Mouse (Mus musculus) cerebellum, adult 8-10 months (tissue): ENCODE measurements around the gene Hand1.
"Not testable (repeated sequence)": the region's sequence is repeated elsewhere in the genome, so short reads cannot be mapped to it uniquely, and the experiment has no call there.

Source experiments
- DNase-seq: peaks from one replicate; pipeline ENCODE4 v3.0.0; 2022

Hand1 gene

DNA sequence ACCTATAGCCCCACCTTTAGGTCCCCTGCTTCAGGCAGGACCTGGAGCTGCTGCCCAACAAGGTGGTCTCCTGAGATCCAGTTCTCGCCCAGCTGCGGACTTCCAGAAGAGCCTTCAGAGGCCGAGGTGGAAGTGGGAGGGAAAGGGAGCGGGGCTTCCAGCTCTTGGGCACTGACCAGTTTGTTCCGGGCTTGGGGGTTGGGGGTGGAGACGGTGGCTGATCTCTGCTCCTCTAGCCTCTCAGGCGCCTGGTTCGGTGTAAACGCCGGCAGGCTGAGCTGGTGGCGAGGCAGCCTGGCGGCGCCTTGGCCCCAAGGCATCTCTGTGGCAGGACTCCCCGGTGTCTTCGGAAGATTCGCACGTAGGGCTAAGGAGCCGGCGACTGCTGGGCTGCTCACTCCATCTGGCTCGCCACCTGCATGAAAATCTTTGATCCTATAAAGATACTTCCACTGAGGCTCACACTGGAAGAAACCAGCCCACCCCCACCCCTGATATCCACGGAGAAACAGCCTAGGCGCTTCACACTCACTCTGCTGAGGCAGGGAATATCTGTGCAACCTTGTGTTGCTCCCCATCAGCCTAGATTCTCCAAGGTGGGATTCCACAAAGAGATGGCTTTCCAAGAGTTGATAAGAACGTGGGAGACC lies at the start of gene Hand1:
Hand1 (minus strand) TSS at position 267 of the 650 bp plus-strand sequence.
- DNase-seq = no peak

DNA sequence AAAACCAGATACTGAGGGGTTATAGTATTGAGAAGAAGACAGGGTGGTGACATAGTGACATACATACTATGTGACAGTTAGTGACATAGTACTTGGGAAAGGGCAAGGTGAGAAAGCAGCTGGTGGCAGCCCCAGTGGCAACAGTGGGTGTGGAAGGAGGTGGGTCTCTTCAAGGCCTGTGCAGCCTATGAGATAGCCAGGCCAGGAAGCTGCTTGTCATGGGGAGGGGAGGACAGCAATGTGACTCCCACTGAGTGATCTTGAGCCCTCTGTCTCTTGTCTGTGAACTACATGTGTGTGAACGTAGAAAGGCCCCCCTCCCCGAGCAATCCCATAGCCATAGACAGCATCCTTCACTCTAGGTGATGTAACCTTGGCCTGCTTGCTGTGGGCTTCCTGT lies 43.5 kb upstream of the Hand1 start:
- DNase-seq = no peak

DNA sequence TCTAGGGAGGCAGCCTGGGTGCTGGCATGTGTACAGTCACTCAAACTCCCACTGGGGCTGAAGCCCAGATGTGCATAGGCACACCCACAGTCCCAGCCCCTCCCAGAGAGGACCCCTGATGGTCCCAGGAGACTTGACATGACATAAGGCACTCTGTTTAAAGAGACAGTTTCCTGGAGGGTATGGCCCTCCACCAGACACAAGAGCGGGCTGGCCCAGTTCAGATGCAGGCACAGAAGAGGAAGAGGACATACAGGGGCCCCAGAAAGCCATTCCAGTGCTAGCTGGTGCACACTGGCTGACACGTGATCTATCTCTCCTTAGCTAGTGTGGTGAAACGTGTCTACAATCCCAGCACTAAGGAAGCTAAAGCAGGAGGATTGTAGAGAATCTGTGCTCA lies 40.4 kb upstream of the Hand1 start:
- DNase-seq = no peak

DNA sequence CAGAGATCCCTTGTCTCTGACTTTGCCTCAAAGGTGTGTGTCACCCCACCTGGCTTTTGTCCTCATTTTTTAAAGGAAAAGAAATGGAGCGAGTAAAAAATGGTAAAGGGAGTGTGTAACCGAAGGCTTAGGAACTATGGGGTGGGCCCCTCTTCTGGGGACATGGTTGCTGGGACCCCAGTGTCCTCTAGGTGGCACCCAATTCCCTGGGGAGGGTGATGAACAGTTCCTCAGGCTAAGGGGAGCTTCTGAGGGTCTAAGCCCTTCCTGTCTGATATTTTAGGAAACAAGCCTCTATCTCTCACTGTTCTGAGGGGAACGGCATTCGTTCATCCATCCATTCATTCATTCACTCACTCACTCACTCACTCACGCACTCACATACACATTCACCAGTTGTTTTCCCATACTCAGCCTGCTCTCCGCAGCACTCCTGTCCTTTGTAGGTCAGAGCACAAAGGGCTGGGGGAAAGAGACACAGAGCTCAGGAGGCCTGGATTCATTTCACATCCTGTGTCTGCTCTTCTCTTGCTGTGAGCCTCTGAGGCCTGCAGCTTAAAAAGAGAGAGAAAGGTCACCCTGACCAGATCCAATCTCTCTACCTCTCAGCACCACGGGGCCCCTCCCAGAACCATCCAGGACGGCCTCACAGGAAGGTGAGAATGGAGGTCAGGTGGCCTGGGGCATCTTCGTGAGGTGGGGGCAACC lies 36.3 kb upstream of the Hand1 start:
- no peak for DNase-seq

DNA sequence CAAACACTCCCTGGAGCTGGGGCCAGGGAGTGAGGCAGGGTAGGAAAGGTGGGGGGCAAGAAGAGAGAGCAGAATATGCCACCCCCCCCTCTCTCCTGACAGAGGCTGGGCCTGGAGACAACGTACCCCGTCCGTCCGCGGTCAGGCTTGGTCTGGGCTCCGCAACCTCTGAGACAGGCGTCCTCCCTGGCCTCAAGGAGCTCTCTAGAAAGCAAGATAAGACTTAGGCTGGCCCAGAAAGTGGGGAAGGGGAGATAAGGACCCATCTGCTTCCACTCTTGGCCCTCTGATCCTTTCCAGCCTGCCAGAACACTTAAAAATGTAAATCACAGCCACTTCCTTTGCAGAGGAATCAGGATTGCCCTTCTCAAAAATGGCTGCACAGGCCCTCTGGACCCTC lies 33.8 kb upstream of the Hand1 start:
- DNase-seq = no peak

DNA sequence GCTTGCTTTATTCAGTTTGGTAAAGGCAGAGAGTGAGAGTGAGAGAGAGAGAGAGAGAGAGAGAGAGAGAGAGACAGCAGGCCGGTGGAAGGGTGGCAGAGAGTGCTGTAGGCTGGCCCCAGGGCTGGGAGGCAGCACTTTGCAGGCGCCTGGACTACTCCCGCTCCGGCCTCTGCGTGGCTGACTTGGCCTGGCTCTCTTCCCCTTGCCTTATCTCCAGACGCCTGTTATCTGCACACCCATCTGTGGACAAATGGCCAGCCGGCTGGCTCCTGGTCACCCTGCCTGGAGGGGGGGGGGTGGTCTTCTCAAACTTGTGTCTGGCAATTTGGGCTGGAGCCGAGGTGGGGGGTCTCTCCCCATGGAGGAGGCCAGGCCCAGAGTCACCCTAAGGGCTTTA lies 32.0 kb upstream of the Hand1 start:
- DNase-seq = no peak

DNA sequence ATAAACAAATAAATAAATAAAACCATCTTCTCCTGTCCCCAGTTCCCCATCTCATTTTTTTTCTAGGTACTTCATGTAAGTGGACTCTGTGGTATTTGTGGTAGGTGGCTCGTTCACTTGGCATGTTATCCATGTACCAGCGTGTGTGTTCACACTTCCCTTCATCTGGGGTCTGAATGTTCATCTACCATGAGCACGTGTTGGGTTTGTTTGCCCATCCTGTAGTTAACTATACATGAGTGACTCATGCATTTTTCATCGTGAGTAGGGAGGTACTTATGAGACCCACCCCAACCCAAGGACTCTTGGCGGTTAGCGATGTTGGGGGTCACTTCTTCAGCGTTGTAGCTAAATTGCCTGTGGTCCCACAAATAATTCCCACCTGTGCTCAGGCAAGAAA lies 29.5 kb upstream of the Hand1 start:
- no peak for DNase-seq

DNA sequence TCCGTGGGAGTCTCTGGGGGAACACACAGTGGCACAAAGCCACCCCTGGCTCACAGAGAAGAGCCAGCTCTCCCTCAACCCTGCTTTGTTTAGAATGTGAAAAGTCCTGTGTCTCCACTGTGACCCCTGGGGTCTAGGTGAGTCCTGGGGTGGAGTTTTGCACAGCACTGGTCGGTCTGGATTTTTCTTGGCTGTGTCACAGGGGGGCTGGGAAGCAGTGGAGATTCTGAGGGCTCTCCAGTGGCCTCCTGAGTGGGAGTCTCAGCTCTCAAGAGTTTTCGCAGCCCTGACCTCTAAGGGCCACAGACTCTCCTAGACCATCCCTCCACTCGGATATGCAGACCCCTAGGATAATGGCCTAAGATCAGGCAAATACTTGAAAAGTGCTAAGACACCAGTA lies 25.1 kb upstream of the Hand1 start:
- DNase-seq = no peak

DNA sequence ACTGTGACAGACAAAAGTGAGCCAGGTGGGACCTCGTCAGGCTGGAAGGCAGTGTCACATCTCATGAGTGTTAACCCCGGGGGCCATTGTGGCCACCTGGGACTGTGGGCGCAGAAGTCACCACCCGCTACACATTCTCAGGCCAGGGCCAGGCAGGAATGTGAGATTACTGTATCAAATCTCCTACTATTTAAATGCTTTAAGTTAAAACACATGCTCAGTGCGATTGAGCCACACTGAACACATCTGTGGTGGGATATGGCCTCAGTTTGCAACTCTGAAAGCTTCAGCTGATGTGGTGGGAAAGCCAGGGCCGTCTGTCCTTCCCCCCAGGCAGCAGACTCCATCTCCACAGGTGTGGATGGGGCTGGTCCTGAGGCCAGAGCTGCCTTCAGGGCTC lies 21.0 kb upstream of the Hand1 start:
- no peak for DNase-seq

DNA sequence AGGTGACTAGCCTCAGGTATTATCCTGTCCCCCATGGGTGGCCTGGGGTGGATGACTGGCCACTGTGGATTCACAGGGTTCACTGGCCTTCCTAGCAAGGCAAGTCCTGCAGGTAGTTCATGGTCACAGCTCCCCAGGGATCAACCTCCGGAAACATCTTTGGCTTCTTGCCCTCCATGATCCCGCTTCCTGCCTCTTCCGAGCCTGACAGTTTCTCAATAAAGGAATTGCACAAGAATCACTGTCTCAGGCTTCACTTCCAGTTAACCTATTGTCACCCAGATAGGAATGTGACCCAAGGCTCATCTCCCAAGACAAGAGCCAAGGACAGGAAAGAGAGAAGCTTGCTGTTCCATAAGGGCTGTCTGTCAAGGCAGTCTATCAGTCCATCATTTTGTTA lies 18.3 kb upstream of the Hand1 start:
- no peak for DNase-seq

DNA sequence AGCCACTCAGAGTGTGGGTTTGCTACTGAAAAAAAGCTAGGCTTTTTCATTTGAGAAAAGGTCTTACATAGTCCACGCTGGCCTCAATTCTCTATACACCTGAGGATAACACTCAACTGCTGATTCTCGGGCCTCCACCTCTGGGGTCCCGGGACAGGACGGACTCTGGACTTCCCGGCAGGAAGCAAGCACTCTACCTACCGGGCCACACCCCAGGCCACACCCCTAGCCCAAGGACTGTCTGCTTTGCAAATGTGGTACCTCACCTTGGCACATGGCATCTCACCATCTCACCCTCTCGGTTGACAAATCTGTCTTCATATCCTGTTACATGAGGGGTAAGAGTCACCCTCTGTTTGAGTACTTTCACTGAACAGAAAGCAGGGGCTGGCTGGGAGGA lies 17.7 kb upstream of the Hand1 start:
- no peak for DNase-seq

DNA sequence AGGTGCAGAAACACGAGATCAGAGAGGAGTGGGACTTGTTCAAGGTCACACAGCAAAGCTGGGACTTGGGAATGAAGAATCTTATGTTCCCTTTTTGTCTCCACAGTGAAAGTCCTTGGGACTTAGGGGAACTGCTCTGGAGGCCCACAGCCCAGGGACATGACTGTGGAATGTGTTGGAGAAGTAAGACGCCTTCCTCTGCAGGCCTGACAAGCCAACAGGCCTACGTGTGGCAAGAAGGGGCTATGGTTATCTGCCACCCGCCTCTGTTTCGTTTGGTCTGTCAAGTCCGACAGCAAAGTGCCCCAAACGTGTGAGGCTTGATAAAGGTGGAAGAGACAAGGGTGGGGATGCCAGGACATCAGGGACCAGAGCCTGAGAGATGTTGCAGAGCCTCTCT lies 14.8 kb upstream of the Hand1 start:
- DNase-seq = no peak

DNA sequence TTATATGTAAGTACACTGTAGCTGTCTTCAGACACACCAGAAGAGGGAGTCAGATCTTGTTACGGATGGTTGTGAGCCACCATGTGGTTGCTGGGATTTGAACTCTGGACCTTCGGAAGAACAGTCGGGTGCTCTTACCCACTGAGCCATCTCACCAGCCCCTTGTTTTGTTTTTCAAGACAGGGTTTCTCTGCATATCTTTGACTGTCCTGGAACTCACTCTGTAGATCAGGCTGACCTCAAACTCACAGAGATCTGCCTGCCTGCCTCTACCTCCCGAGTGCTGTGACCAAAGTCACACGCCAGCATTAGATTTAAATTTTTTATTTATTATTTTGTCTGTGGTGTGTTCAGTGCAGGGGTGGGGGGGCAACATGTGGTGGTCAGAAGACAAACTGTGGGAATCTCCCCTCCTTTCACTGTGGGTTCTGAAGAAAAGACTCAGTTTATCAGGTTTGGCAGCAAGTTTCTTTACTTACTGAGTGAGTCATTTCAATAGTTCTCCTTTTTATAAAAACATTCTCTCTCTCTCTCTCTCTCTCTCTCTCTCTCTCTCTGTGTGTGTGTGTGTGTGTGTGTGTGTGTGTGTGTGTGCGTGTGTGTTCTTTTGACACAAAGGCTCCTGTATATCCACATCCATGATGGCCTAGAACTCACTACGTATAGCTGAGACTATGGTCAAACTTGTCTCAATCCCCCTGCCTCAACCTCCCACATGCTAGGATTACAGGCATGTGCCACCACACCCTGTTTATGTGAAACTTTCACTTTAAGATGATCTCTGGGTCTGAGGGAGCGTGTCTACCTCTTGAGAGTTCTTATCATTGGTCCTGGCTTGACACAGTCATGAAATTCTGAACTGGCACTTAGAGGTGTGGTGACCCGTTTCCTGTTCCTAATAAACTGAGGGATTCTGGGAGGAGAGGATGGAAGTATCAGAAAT lies 14.1 kb upstream of the Hand1 start:
- DNase-seq = not testable (repeated sequence)

DNA sequence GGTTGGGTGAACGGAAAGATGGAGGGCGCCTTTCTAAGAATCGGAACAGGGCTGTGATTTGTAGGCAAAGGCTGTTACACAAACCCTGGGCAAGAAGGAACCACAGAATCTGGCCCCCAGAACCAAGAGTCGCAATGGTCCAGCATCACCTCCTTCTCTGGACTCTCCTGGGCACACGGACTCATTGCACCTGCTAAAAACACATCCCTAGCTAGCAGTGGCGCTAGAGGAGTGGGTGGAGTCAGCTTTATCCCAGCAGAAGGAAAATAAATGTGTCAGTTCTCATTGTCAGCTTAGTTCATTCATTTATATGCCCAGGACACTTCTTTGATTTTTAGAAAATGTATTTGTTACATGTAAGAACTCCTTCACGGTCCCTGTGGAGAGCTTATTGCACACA lies 8.8 kb upstream of the Hand1 start:
- no peak for DNase-seq

DNA sequence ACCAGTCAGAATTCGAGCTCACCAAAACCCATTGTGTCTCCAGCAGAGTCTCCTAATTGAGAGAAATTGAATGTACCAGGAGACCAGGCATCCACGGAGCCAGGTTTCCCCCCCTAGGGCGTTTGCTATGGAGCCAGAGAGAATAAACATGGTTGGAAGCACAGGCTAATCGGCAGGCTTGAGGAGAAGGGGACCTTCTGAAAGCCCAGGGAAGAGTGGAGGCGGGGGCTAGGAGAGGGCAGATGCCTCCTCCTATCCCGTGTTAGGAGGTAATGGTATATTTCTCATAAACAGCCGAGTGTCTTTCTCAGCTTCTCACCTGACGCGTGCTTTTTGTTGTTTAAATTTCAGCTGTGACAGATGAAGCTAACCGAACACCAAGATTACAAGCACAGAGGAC lies 8.4 kb upstream of the Hand1 start:
- DNase-seq = no peak

DNA sequence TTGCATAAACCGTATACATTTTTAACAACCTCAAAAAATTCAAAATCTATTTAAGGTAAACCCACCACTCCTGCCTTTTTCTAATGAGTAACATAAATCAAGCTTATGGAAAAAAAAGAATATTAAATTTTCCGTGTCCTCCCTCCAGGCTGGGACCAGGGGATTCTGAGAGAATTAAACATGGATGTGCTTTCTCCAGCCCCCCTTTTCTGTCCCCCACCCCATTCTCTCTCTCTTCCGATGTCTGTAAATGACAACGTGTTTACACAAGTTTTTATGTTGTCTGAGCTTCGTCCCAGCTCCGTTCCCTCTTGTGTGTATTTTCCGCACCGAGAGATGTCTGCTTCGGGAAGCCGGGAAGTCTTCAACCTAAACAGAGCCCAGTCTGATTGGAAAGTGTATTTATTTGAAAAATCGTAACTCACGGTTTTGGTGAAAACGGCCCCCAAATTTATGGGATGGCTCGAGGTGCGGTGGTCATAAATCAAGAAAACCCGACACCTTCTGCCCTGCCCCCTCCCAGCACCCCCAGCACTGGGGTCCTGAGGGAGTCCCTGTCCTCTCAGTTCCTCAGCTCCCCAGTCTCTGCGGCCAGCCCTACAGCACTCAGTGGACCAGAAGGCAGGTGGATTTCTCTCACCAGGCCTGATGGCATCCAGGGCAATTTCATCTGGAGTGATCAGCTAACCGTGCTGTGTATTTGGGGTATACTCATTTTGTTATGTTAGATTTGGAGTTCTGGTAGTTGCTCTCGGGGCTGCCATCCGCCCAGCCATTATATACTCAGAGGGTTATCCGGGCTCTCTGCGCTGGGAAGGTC lies 5.5 kb upstream of the Hand1 start:
- DNase-seq = no peak

DNA sequence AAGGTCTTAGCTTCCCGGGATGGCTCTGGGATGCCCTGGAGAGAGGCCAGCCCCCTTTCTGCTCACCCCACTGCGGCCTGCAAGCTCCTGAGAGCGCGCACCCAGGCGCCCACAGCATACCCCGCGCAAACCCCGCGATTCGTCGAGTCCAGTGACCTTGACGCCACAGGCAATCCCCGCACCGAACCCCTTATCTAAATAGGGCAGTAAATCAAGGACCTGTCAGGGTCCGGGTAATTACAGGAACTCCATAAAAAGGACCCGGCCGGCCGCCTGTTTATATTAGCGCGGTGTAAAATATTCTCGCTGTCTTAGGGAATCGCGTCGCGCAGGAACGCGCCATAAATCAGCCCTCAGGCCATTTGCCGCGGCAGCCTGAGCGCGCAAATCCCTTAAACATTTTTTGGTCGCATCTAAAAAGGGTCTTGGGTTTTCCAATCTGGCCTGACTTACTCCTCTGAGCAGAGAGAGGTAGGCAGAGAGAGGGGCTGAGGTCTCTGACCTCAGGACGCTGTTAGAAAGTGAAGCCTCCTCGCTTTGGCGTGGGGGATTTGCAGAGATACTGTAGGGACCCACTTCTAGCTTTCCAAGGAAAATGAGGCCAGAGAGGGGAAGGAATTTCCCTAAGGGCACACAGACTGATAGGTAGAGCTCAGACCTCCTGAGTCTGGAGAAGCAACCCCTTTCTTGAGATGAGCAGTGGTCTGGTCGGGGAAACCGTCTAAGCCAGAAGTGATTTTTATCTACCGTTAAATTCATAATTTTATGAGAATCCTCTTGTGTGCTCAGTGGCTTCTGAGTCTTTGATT lies 4.5 kb upstream of the Hand1 start:
- DNase-seq = no peak

DNA sequence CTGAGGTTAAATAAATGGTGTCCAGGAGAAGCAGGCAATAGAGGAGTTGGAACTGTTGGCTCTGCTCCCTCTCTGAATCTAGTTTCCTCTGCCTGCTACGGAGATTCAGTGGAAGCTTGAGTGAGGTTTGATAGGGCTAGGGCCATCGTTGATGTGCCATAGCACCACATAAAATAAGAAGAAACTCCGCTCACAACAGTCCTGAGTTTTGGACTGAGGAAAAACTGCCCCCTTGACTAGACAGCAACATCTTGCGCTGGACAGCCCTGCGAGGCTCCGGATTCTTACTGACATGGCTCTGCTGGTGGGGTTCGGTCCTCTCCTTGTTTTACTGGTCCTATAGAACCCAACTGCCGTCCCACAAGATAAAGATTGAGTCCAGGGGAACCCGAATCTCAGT lies 3.8 kb upstream of the Hand1 start:
- DNase-seq = no peak

DNA sequence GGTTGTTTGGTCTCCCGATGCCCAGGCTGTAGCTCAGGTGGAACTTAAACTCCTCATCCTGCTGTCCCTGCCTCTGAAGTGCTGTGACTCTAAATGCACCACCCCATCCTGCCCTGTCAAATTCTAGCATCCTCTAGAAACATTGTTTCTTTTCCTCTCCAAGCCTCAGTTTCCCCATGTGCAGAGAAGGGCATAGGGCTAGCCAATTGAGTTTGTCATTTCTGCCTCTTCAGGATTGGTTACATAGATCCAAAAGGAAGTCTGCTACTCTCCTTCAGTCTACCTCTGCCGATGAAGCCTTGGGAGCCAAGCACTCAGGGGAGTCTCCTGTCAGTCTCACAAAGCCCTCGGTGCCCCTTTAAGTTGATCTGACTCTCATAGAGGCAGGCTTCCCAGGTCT lies 3.3 kb upstream of the Hand1 start:
- no peak for DNase-seq

DNA sequence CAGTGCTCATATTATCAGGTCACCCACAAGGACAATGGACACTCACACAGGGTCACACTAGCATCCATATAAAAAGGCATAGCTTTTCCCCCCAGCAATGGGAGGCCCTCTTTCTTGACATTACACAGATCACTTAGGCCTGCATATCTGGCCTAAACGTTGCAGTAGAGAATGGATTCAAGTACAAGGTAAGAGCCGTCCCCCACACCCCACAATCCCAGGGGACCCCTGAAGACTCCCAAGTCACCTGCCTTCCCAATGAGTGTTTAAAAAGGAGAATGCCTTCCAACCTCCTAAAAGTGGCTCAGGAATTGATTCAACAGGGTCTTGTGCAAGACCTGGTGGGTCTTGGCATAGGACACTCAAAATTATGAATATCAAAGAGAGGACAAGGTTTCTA lies 2.7 kb upstream of the Hand1 start:
- DNase-seq = no peak

DNA sequence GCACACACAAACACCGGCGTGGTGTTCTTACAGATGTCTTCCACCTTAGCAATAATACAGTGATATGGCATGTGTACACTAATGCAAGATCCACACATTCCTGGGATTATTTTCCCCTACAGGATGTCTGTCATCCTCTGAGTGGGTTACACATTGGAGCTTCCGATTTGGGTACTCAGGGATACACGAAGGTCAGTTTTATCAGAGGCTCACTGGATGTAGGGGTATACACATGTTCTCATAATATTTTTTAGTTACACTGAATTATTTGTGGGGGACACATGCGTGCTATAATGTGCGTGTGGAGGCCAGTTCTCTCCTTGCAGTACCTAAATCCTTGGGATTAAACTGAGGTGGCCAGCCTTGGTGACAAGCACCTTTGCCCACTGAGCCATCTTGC lies 1.4 kb upstream of the Hand1 start:
- DNase-seq = no peak
